In genomic region chr1:78907991-78908390, GRCm38 (mm10) we compare ENCODE assay signal across 13 mouse cellular contexts.
DNase-seq lines count a peak whose midpoint lies in the region; ATAC-seq and TF ChIP-seq lines count a peak whose summit lies in the region.
"Had no signal": no experiment of that assay in that cellular context is flagged by ENCODE, and none has a peak within 500 bp of the region (broad histone marks: within the 10 kb centered on the region; RNA-seq: fewer than 3 reads in every experiment).

No protein-coding gene starts in this region.

- H3K4me2 ChIP-seq in intestine, embryonic 15.5 days (replicated peaks) = no peak overlapping the region
- no peak overlapping the region for H3K4me2 ChIP-seq in intestine, postnatal 0 days (replicated peaks; ENCODE audit: low read depth)
- no peak overlapping the region for H3K4me2 ChIP-seq in midbrain, embryonic 14.5 days (ENCODE audit: low read length)
- H3K4me2 ChIP-seq: forebrain, embryonic 15.5 days had no signal

- no peaks in the 10 kb centered on the region for H3K27me3 ChIP-seq in intestine, embryonic 15.5 days (replicated peaks)
- no peaks in the 10 kb centered on the region for H3K27me3 ChIP-seq in intestine, postnatal 0 days (replicated peaks; ENCODE audit: control insufficient read depth, insufficient read depth, low read length)
- no peaks in the 10 kb centered on the region for H3K27me3 ChIP-seq in midbrain, embryonic 14.5 days (ENCODE audit: control insufficient read depth, insufficient read depth, low read length)
- H3K27me3 ChIP-seq: forebrain, embryonic 15.5 days had no signal

- H3K27ac ChIP-seq in intestine, embryonic 15.5 days = no peak overlapping the region
- no peak overlapping the region for H3K27ac ChIP-seq in intestine, postnatal 0 days (ENCODE audit: low read depth, low read length)
- H3K27ac ChIP-seq in midbrain, embryonic 14.5 days (replicated peaks; ENCODE audit: low read depth, low read length) = no peak overlapping the region
- H3K27ac ChIP-seq: forebrain, embryonic 15.5 days; layer of hippocampus, adult 2 months had no signal

- peak; percentile 53; the same call in 1 of the 2 replicates for ATAC-seq in intestine, embryonic 15.5 days
- ATAC-seq in intestine, postnatal 0 days = no peak
- peak; percentile 62; the same call in 1 of the 2 replicates for ATAC-seq in midbrain, embryonic 14.5 days (ENCODE audit: low FRiP score, low TSS enrichment)
- ATAC-seq: forebrain, embryonic 15.5 days had no signal

- TF ChIP-seq CTCF in intestine, postnatal 0 days (IDR thresholded peaks at IDR 0.05; ENCODE audit: low read depth) = no peak

- H3K4me3 ChIP-seq in intestine, embryonic 15.5 days (replicated peaks) = no peak overlapping the region
- H3K4me3 ChIP-seq in intestine, postnatal 0 days (ENCODE audit: low read depth, low read length) = no peak overlapping the region
- H3K4me3 ChIP-seq in midbrain, embryonic 14.5 days (replicated peaks; ENCODE audit: low read depth, low read length) = no peak overlapping the region
- H3K4me3 ChIP-seq: forebrain, embryonic 15.5 days; layer of hippocampus, adult 2 months had no signal

- DNase-seq in embryo, embryonic 10 days (ENCODE audit: low spot score) = peak; percentile 23
- DNase-seq in kidney, adult 9 months = peak; percentile 86
- peak; percentile 51 for DNase-seq in midbrain, embryonic 14.5 days
- no peak for DNase-seq in adrenal gland, postnatal 36 days
- DNase-seq in cerebellum, postnatal 4 days (ENCODE audit: low spot score in 2 of 2) = no peak
- DNase-seq in layer of hippocampus, postnatal 36 days = no peak
- DNase-seq: cerebellum, adult 8-10 months; liver; thymus, adult 18-20 months had no signal

- H3K9ac ChIP-seq in intestine, embryonic 15.5 days = no peak overlapping the region
- no peak overlapping the region for H3K9ac ChIP-seq in intestine, postnatal 0 days (ENCODE audit: low read depth, low read length)
- no peak overlapping the region for H3K9ac ChIP-seq in midbrain, embryonic 14.5 days (replicated peaks; ENCODE audit: low read length)
- H3K9ac ChIP-seq: forebrain, embryonic 15.5 days had no signal

- H3K36me3 ChIP-seq in intestine, embryonic 15.5 days = no peaks in the 10 kb centered on the region
- H3K36me3 ChIP-seq in intestine, postnatal 0 days (ENCODE audit: control insufficient read depth, insufficient read depth) = no peaks in the 10 kb centered on the region
- no peaks in the 10 kb centered on the region for H3K36me3 ChIP-seq in midbrain, embryonic 14.5 days (ENCODE audit: control insufficient read depth, insufficient read depth, low read length)
- H3K36me3 ChIP-seq: forebrain, embryonic 15.5 days had no signal

- WGBS in intestine, embryonic 15.5 days = 36% methylated on average over 5 of the region's 5 CpGs
- whole genome bisulfite sequencing in intestine, postnatal 0 days = 36% methylated on average over 5 of the region's 5 CpGs
- WGBS in midbrain, embryonic 14.5 days = 18% methylated on average over 5 of the region's 5 CpGs

- no peaks in the 10 kb centered on the region for H3K9me3 ChIP-seq in intestine, embryonic 15.5 days
- no peaks in the 10 kb centered on the region for H3K9me3 ChIP-seq in intestine, postnatal 0 days (ENCODE audit: control insufficient read depth)
- no peaks in the 10 kb centered on the region for H3K9me3 ChIP-seq in midbrain, embryonic 14.5 days (ENCODE audit: control insufficient read depth, low read length)
- H3K9me3 ChIP-seq: forebrain, embryonic 15.5 days had no signal

- H3K4me1 ChIP-seq in intestine, embryonic 15.5 days (replicated peaks) = no peaks in the 10 kb centered on the region
- H3K4me1 ChIP-seq in intestine, postnatal 0 days (replicated peaks; ENCODE audit: control insufficient read depth, insufficient read depth, low read length) = no peaks in the 10 kb centered on the region
- H3K4me1 ChIP-seq in midbrain, embryonic 14.5 days (ENCODE audit: control insufficient read depth, insufficient read depth, low read length) = 0 out of 2 replicates have a peak, but pooled peaks cover 3% of the 10 kb centered on the region
- H3K4me1 ChIP-seq: forebrain, embryonic 15.5 days had no signal

Comparison
In these comparisons a context has a peak if more than half of its experiments do, and no peak if none do; other contexts are left out.
1. DNase-seq: peak in embryo, embryonic 10 days (single experiment), kidney, adult 9 months (single experiment) and midbrain, embryonic 14.5 days (single experiment); none in adrenal gland, postnatal 36 days (0 of 2), cerebellum, postnatal 4 days (0 of 2) and layer of hippocampus, postnatal 36 days (0 of 2).